Mouse (Mus musculus): Measurements from ENCODE around the gene Keap1. TPM values are rescaled to one million over a fixed set of nuclear protein-coding genes. Genes with fewer than 3 reads are reported as not detected.

The Keap1 gene
- total RNA-seq (2014; rRNA removed) = 68.9 and 72.7 TPM in 2 replicates
- polyA plus RNA-seq (2015; fragmentation: Nextera tagmentation; extraction: Ambion mirVana) = 60.0 and 67.0 TPM in 2 replicates

DNA sequence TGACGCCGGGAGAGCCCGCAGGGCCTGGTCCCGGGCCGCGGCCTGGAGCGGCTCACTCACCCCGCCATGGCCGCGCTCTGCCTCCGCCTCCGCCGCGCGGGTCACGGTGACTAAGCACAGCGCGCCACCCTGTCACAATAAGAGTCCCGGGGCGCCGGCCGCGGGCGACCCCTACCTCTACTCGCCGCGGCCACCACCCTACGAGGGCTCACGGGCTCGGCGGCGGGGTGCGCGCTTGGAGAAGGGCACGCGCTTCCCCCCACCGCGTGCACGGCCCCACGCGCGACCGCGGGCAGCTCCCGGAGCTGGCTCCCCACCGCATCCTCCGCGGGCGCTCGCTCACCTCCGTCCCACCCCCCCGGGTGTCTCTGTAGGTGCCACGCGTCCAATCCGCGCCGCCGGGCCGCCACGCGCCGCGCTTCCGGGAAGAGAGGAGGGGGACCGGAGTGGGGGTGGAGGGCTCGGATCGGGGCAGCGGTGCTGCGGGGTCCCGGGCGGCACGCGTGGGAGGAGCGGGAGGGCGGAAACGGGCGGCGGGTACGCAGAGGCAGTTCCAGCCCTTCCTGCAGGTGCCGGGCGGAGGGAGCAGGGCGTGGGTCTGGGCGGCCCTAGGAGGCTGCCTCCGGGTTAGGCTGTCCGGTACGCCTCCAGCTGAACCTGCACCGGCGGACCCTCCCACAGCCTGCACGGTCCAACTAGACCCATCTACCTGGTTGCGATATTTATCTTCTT is at the start of gene Keap1:
TSS of gene Keap1 (minus strand) at position 629 of the 732 bp plus-strand sequence.
- Histone ChIP-seq H3K4me2 (ENCODE audit: low read depth) (peak within 1 kb of the TSS; percentile 76), H3K9me3 (ENCODE audit: low read length) (no peaks in the 10 kb centered on the region)

DNA sequence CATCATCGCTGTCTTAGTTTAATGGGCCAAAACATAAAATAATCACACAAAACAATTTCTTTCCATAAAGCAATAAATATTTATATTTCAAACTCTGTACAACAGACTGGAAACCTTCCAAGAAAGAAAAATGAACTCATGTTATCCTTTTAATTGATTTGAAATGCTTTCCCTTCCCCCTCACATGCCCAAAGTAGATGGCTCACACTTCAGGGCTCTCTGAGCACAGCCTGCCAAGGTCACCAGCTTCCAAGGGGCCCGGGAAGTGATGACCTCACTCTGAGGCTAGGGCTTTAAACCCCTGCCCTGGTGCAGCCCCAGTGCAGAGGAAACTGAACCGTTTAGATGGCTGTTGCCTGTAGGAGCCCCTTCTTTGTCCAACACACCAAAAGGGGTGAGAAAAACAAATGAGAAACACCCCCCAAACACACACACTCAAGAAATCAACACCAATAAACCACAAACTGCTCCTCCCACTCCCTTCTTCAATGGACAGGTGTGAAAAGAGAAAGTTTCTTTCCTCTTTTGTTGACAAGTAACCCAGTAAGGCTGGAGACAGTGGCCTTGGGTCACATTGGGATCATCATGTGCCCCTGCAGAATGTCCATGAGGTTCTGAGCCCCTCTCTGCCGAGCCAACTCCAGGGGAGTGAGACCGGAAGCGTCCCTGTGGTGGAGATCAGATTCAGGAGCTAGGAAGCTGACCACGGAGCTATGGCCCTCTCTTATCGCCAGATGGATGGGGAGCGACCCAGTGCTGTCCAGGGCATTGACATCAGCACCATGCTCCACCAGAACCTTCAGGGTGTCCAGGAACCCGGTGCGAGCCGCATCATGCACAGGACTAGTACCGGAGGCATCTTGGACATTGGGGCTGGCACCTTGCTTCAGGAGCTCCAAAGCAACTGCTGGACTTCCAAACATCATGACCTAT is 49.5 kb upstream of the Keap1 start:
- Histone ChIP-seq H3K27me3 (ENCODE audit: insufficient read depth, low read length) (no peaks in the 10 kb centered on the region), H3K27ac (ENCODE audit: low read depth, low read length) (peak overlapping the region; percentile 93), H3K4me2 (ENCODE audit: low read depth) (peak overlapping the region; percentile 76), H3K36me3 (ENCODE audit: insufficient read depth) (peaks cover 10% of the 10 kb centered on the region), H3K4me1 (ENCODE audit: insufficient read depth) (peaks cover 21% of the 10 kb centered on the region; the same call in 1 of the 2 replicates), H3K4me3 (ENCODE audit: low read depth, low read length) (peak overlapping the region; percentile 63), H3K9ac (peak overlapping the region; percentile 75), H3K9me3 (ENCODE audit: low read length) (no peaks in the 10 kb centered on the region)
- DNase-seq = no peak
- 78% methylated on average over 13 of the region's 13 CpGs for WGBS
- no peak for TF ChIP-seq CTCF (IDR thresholded peaks at IDR 0.05; ENCODE audit: low read depth)
- ATAC-seq = no peak

More for the DNA sequence above, at the start of gene Keap1:
- peak; percentile 85 for ATAC-seq
- Histone ChIP-seq H3K9ac (peak within 1 kb of the TSS; percentile 95), H3K4me3 (ENCODE audit: low read depth, low read length) (peak within 1 kb of the TSS; percentile 82), H3K27ac (ENCODE audit: low read depth, low read length) (peak within 1 kb of the TSS; percentile 85), H3K4me1 (ENCODE audit: insufficient read depth) (peaks cover 14% of the 10 kb centered on the region; the same call in 1 of the 2 replicates), H3K36me3 (ENCODE audit: insufficient read depth) (peaks cover 2% of the 10 kb centered on the region; the same call in 1 of the 2 replicates), H3K27me3 (ENCODE audit: insufficient read depth, low read length) (peaks cover 7% of the 10 kb centered on the region)
- WGBS = under 1% methylated on average over 70 of the region's 90 CpGs
- DNase-seq = peak; percentile 81
- TF ChIP-seq CTCF (IDR thresholded peaks at IDR 0.05; ENCODE audit: low read depth) = no peak; the same call in 1 of the 2 replicates

DNA sequence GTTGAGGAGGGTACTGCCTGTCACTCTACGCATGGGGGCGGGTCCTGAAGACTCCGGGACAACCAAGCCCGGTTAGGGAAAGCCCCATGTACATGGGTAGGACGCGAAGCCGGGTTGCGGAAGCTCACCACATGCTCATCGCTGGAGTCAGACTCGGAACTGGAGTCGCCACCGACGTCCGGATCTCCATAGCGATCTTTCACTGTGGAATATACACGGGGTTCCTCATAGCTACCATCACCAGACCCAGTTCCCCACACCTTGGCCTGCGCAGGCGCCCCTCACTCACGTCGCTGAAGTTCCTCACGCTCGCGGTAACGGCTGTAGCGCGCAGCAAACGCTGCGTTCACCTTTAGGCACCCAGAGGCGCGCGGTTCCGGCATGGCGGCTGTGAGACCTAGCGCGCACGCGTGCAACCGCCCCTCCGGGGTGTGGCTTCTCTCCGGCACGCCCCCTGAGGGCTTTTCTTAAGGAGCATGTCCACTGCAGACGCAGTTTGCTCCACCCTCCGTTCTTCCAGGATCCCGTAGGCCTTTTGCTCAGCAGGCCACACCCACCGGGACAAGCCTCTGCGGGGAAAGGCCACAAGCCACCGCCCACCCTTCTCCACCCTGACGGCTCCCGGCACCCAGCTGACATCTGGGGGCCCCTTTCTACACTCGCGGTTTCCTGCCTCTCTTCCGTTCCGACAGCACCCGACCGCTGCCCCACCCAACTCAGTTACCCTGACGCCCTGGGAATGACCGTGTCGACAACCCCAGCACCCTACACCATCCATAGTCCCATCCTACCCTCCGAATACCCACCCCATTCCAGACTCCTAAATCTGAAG is 48.6 kb upstream of the Keap1 start, which contains the start of gene Kri1:
TSS of gene Kri1 (minus strand) at position 399 of the 832 bp plus-strand sequence.
- Histone ChIP-seq H3K9ac (peak within 1 kb of the TSS; percentile 75), H3K4me2 (ENCODE audit: low read depth) (peak within 1 kb of the TSS; percentile 76), H3K27ac (ENCODE audit: low read depth, low read length) (peak within 1 kb of the TSS; percentile 93), H3K36me3 (ENCODE audit: insufficient read depth) (peaks cover 12% of the 10 kb centered on the region), H3K4me1 (ENCODE audit: insufficient read depth) (peaks cover 21% of the 10 kb centered on the region; the same call in 1 of the 2 replicates), H3K27me3 (ENCODE audit: insufficient read depth, low read length) (no peaks in the 10 kb centered on the region), H3K9me3 (ENCODE audit: low read length) (no peaks in the 10 kb centered on the region), H3K4me3 (ENCODE audit: low read depth, low read length) (peak within 1 kb of the TSS; percentile 63)
- DNase-seq = peak; percentile 97
- TF ChIP-seq CTCF (IDR thresholded peaks at IDR 0.05; ENCODE audit: low read depth) = no peak; the same call in 1 of the 2 replicates
- ATAC-seq = peak; percentile 83
- WGBS = 2% methylated on average over 58 of the region's 59 CpGs

- Histone ChIP-seq H3K9ac (peak overlapping the region; percentile 75), H3K27ac (ENCODE audit: low read depth, low read length) (no peak overlapping the region), H3K36me3 (ENCODE audit: insufficient read depth) (peaks cover 21% of the 10 kb centered on the region), H3K4me2 (ENCODE audit: low read depth) (peak overlapping the region; percentile 76), H3K4me3 (ENCODE audit: low read depth, low read length) (peak overlapping the region; percentile 63; the same call in 1 of the 2 replicates), H3K9me3 (ENCODE audit: low read length) (no peaks in the 10 kb centered on the region), H3K27me3 (ENCODE audit: insufficient read depth, low read length) (no peaks in the 10 kb centered on the region), H3K4me1 (ENCODE audit: insufficient read depth) (peaks cover 21% of the 10 kb centered on the region; the same call in 1 of the 2 replicates)
- WGBS = 66% methylated on average over 3 of the region's 3 CpGs
- no peak for TF ChIP-seq CTCF (IDR thresholded peaks at IDR 0.05; ENCODE audit: low read depth)
- ATAC-seq (no peak), DNase-seq (no peak)
Observed at GRCm38 (mm10) chr9:21286753-21287152, 47.6 kb upstream of the Keap1 start.

- DNase-seq (no peak), ATAC-seq (no peak)
- Histone ChIP-seq H3K36me3 (ENCODE audit: insufficient read depth) (peaks cover 44% of the 10 kb centered on the region), H3K27me3 (ENCODE audit: insufficient read depth, low read length) (no peaks in the 10 kb centered on the region), H3K9ac (no peak overlapping the region), H3K27ac (ENCODE audit: low read depth, low read length) (no peak overlapping the region), H3K4me3 (ENCODE audit: low read depth, low read length) (no peak overlapping the region), H3K9me3 (ENCODE audit: low read length) (no peaks in the 10 kb centered on the region), H3K4me1 (ENCODE audit: insufficient read depth) (peaks cover 14% of the 10 kb centered on the region; the same call in 1 of the 2 replicates), H3K4me2 (ENCODE audit: low read depth) (no peak overlapping the region)
- no peak for TF ChIP-seq CTCF (IDR thresholded peaks at IDR 0.05; ENCODE audit: low read depth)
- 88% methylated on average over 3 of the region's 3 CpGs for WGBS
Observed at GRCm38 (mm10) chr9:21283994-21284393, 44.8 kb upstream of the Keap1 start.

DNA sequence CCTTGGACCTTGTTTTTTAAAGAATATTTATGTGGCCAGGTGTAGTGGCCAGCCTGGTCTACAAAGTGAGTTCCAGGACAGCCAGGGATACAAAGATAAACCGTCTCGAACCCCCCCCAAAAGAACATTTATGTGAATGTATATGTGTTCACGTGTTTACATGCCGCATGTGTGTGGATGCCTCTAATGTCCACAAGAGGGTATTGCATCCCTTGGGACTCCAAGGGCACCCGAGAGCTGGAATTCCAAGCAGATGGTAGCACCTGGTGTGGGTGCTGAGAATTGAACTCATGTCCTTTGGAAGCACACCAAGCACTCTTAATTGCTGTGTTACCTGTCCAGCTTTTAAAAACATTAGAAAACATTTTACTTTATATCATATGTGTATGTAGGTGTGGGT is 44.4 kb upstream of the Keap1 start:
- no peak overlapping the region for H3K4me3 ChIP-seq (ENCODE audit: low read depth, low read length)
- H3K9ac ChIP-seq = no peak overlapping the region
- no peaks in the 10 kb centered on the region for H3K9me3 ChIP-seq (ENCODE audit: low read length)
- no peak overlapping the region for H3K4me2 ChIP-seq (ENCODE audit: low read depth)
- 93% methylated on average over 5 of the region's 5 CpGs for WGBS
- ATAC-seq (no peak), DNase-seq (no peak)
- peaks cover 10% of the 10 kb centered on the region; the same call in 1 of the 2 replicates for H3K4me1 ChIP-seq (ENCODE audit: insufficient read depth)
- peaks cover 48% of the 10 kb centered on the region for H3K36me3 ChIP-seq (ENCODE audit: insufficient read depth)
- H3K27me3 ChIP-seq (ENCODE audit: insufficient read depth, low read length) = no peaks in the 10 kb centered on the region
- H3K27ac ChIP-seq (ENCODE audit: low read depth, low read length) = no peak overlapping the region
- peak; percentile 29 for TF ChIP-seq CTCF (IDR thresholded peaks at IDR 0.05; ENCODE audit: low read depth)

Data from forebrain, postnatal 0 days (tissue).